Mouse (Mus musculus) ES-Bruce4 (cell line): Measurements from ENCODE around the gene Kdm2b.

Source experiments
- CTCF ChIP-seq: IDR thresholded peaks from one replicate; pipeline ENCODE4 v1.8.1; 2011; ENCODE audit warnings: low read depth, low read length
- EP300 ChIP-seq: IDR thresholded peaks from 2 replicates; pipeline ENCODE4 v1.6.1; 2011; ENCODE audit warnings: low read depth, low read length; ENCODE audit not compliant: insufficient read depth
- POLR2A ChIP-seq: IDR thresholded peaks from one replicate; pipeline ENCODE4 v1.8.1; 2011; ENCODE audit warnings: low read length; ENCODE audit not compliant: insufficient read depth

GRCm38 (mm10) chr5:122971438-122971837, 18.2 kb downstream of the Kdm2b start:
- no peak for TF ChIP-seq CTCF
- TF ChIP-seq EP300 = no peak
- no peak for TF ChIP-seq POLR2A
